Mouse (Mus musculus): ENCODE data around the gene Ccdc33. TPM values are rescaled to one million over a fixed set of nuclear protein-coding genes. Genes with fewer than 3 reads are reported as not detected.

The Ccdc33 gene
- polyA plus RNA-seq, 1 experiment from 2014 or later, result not detected

- WGBS, result 61% methylated on average over 2 of the region's 2 CpGs
Measured at GRCm38 (mm10) chr9:58148806-58149205, 30.2 kb upstream of the Ccdc33 start.

GRCm38 (mm10) chr9:58145417-58145816 is 26.8 kb upstream of the Ccdc33 start:
- 82% methylated on average over 5 of the region's 5 CpGs for WGBS
- Histone ChIP-seq H3K36me3 (no peaks in the 10 kb centered on the region), H3K4me1 (peaks cover 25% of the 10 kb centered on the region), H3K27me3 (ENCODE audit: insufficient read depth, poor library complexity, severe bottlenecking) (peaks cover 46% of the 10 kb centered on the region), H3K9me3 (no peaks in the 10 kb centered on the region), H3K4me3 (no peak overlapping the region), H3K27ac (no peak overlapping the region)
- DNase-seq (ENCODE audit: low spot score), result no peak

More at GRCm38 (mm10) chr9:58148806-58149205, 30.2 kb upstream of the Ccdc33 start:
- no peak overlapping the region for H3K27ac ChIP-seq
- H3K9me3 ChIP-seq, result no peaks in the 10 kb centered on the region
- peaks cover 27% of the 10 kb centered on the region for H3K4me1 ChIP-seq
- peaks cover 56% of the 10 kb centered on the region for H3K27me3 ChIP-seq (ENCODE audit: insufficient read depth, poor library complexity, severe bottlenecking)
- no peak overlapping the region for H3K4me3 ChIP-seq
- H3K36me3 ChIP-seq, result peaks cover 5% of the 10 kb centered on the region; the same call in 1 of the 2 replicates
- DNase-seq (ENCODE audit: low spot score), result no peak

- H3K4me1 ChIP-seq, result peaks cover 32% of the 10 kb centered on the region
- DNase-seq (ENCODE audit: low spot score), result no peak
Measured at GRCm38 (mm10) chr9:58144664-58145063, 26.0 kb upstream of the Ccdc33 start.

GRCm38 (mm10) chr9:58143419-58143818 is 24.8 kb upstream of the Ccdc33 start:
- Histone ChIP-seq H3K36me3 (no peaks in the 10 kb centered on the region), H3K27ac (no peak overlapping the region), H3K9me3 (no peaks in the 10 kb centered on the region), H3K27me3 (ENCODE audit: insufficient read depth, poor library complexity, severe bottlenecking) (peaks cover 52% of the 10 kb centered on the region), H3K4me1 (peaks cover 35% of the 10 kb centered on the region), H3K4me3 (no peak overlapping the region)
- no peak for DNase-seq (ENCODE audit: low spot score)
- WGBS, result 29% methylated on average over 7 of the region's 7 CpGs

More at GRCm38 (mm10) chr9:58144664-58145063, 26.0 kb upstream of the Ccdc33 start:
- Histone ChIP-seq H3K4me3 (no peak overlapping the region), H3K9me3 (no peaks in the 10 kb centered on the region), H3K27ac (no peak overlapping the region), H3K27me3 (ENCODE audit: insufficient read depth, poor library complexity, severe bottlenecking) (peaks cover 48% of the 10 kb centered on the region), H3K36me3 (no peaks in the 10 kb centered on the region)
- 50% methylated on average over 1 of the region's 1 CpGs for WGBS

- no peaks in the 10 kb centered on the region for H3K36me3 ChIP-seq
Measured at GRCm38 (mm10) chr9:58139947-58140346, 21.3 kb upstream of the Ccdc33 start.

GRCm38 (mm10) chr9:58135921-58136321 is 17.3 kb upstream of the Ccdc33 start:
- WGBS, result 31% methylated on average over 2 of the region's 2 CpGs
- Histone ChIP-seq H3K9me3 (no peaks in the 10 kb centered on the region), H3K4me1 (peaks cover 72% of the 10 kb centered on the region), H3K4me3 (no peak overlapping the region), H3K27ac (no peak overlapping the region), H3K36me3 (no peaks in the 10 kb centered on the region), H3K27me3 (ENCODE audit: insufficient read depth, poor library complexity, severe bottlenecking) (peaks cover 93% of the 10 kb centered on the region)
- DNase-seq (ENCODE audit: low spot score), result no peak

More at GRCm38 (mm10) chr9:58139947-58140346, 21.3 kb upstream of the Ccdc33 start:
- no peak overlapping the region for H3K4me3 ChIP-seq
- H3K9me3 ChIP-seq, result no peaks in the 10 kb centered on the region
- H3K27me3 ChIP-seq (ENCODE audit: insufficient read depth, poor library complexity, severe bottlenecking), result peaks cover 64% of the 10 kb centered on the region
- H3K27ac ChIP-seq, result no peak overlapping the region
- no peak for DNase-seq (ENCODE audit: low spot score)
- WGBS, result 35% methylated on average over 6 of the region's 6 CpGs
- peaks cover 49% of the 10 kb centered on the region for H3K4me1 ChIP-seq

- WGBS, result 21% methylated on average over 7 of the region's 7 CpGs
- H3K9me3 ChIP-seq, result no peaks in the 10 kb centered on the region
- 0 out of 2 replicates have a peak overlapping the region, but pooled peaks have one; percentile 63 for H3K27ac ChIP-seq
- peaks cover 92% of the 10 kb centered on the region for H3K27me3 ChIP-seq (ENCODE audit: insufficient read depth, poor library complexity, severe bottlenecking)
- H3K36me3 ChIP-seq, result no peaks in the 10 kb centered on the region
- DNase-seq (ENCODE audit: low spot score), result no peak
- H3K4me1 ChIP-seq, result peaks cover 74% of the 10 kb centered on the region
- no peak overlapping the region for H3K4me3 ChIP-seq
Measured at GRCm38 (mm10) chr9:58134906-58135305, 16.3 kb upstream of the Ccdc33 start.

GRCm38 (mm10) chr9:58133893-58134884 is 15.6 kb upstream of the Ccdc33 start:
- Histone ChIP-seq H3K9me3 (no peaks in the 10 kb centered on the region), H3K27ac (peak overlapping the region; percentile 63), H3K36me3 (no peaks in the 10 kb centered on the region), H3K4me3 (0 out of 2 replicates have a peak overlapping the region, but pooled peaks have one; percentile 24), H3K27me3 (ENCODE audit: insufficient read depth, poor library complexity, severe bottlenecking) (peaks cover 93% of the 10 kb centered on the region), H3K4me1 (peaks cover 77% of the 10 kb centered on the region)
- DNase-seq (ENCODE audit: low spot score), result no peak
- 10% methylated on average over 17 of the region's 17 CpGs for WGBS

GRCm38 (mm10) chr9:58131735-58132134 is 13.1 kb upstream of the Ccdc33 start:
- Histone ChIP-seq H3K4me1 (peaks cover 87% of the 10 kb centered on the region), H3K4me3 (no peak overlapping the region)
- no peak for DNase-seq (ENCODE audit: low spot score)

GRCm38 (mm10) chr9:58130909-58131308 is 12.3 kb upstream of the Ccdc33 start:
- Histone ChIP-seq H3K27me3 (ENCODE audit: insufficient read depth, poor library complexity, severe bottlenecking) (peaks cover 70% of the 10 kb centered on the region), H3K36me3 (no peaks in the 10 kb centered on the region), H3K4me1 (peaks cover 83% of the 10 kb centered on the region), H3K9me3 (no peaks in the 10 kb centered on the region), H3K27ac (peak overlapping the region; percentile 80), H3K4me3 (no peak overlapping the region)
- 25% methylated on average over 3 of the region's 3 CpGs for WGBS
- DNase-seq (ENCODE audit: low spot score), result no peak

More at GRCm38 (mm10) chr9:58131735-58132134, 13.1 kb upstream of the Ccdc33 start:
- WGBS, result 62% methylated on average over 7 of the region's 7 CpGs
- Histone ChIP-seq H3K9me3 (no peaks in the 10 kb centered on the region), H3K27ac (peak overlapping the region; percentile 19; the same call in 1 of the 2 replicates), H3K36me3 (no peaks in the 10 kb centered on the region), H3K27me3 (ENCODE audit: insufficient read depth, poor library complexity, severe bottlenecking) (peaks cover 79% of the 10 kb centered on the region)

GRCm38 (mm10) chr9:58129508-58129907 is 10.9 kb upstream of the Ccdc33 start:
- DNase-seq (ENCODE audit: low spot score), result no peak
- peaks cover 85% of the 10 kb centered on the region for H3K4me1 ChIP-seq
- no peaks in the 10 kb centered on the region for H3K36me3 ChIP-seq
- WGBS, result 17% methylated on average over 8 of the region's 8 CpGs
- peak overlapping the region; percentile 80 for H3K27ac ChIP-seq
- peak overlapping the region; percentile 37 for H3K4me3 ChIP-seq
- H3K9me3 ChIP-seq, result no peaks in the 10 kb centered on the region
- H3K27me3 ChIP-seq (ENCODE audit: insufficient read depth, poor library complexity, severe bottlenecking), result peaks cover 58% of the 10 kb centered on the region

- H3K27ac ChIP-seq, result peak overlapping the region; percentile 80
- no peaks in the 10 kb centered on the region for H3K9me3 ChIP-seq
- no peaks in the 10 kb centered on the region for H3K36me3 ChIP-seq
- 6% methylated on average over 13 of the region's 13 CpGs for WGBS
- no peak for DNase-seq (ENCODE audit: low spot score)
- H3K4me1 ChIP-seq, result peaks cover 85% of the 10 kb centered on the region
- H3K4me3 ChIP-seq, result peak overlapping the region; percentile 37
- H3K27me3 ChIP-seq (ENCODE audit: insufficient read depth, poor library complexity, severe bottlenecking), result peaks cover 56% of the 10 kb centered on the region
Measured at GRCm38 (mm10) chr9:58128926-58129413, 10.3 kb upstream of the Ccdc33 start.

- WGBS, result 41% methylated on average over 4 of the region's 4 CpGs
- Histone ChIP-seq H3K27ac (no peak overlapping the region), H3K4me3 (no peak overlapping the region), H3K36me3 (no peaks in the 10 kb centered on the region), H3K9me3 (no peaks in the 10 kb centered on the region), H3K4me1 (peaks cover 65% of the 10 kb centered on the region), H3K27me3 (ENCODE audit: insufficient read depth, poor library complexity, severe bottlenecking) (peaks cover 48% of the 10 kb centered on the region)
- no peak for DNase-seq (ENCODE audit: low spot score)
Measured at GRCm38 (mm10) chr9:58125811-58126210, 7.2 kb upstream of the Ccdc33 start.

Measured in heart, embryonic 10.5 days (tissue).